Mouse (Mus musculus): ENCODE results near the gene Mecom.

GRCm38 (mm10) chr3:30361190-30361589 is 186.6 kb downstream of the Mecom start:
- TF ChIP-seq GATA1 (IDR thresholded peaks at IDR 0.05; ENCODE audit: low read length) (no peak), TAL1 (IDR thresholded peaks at IDR 0.05; ENCODE audit: low read length) (no peak)
